Mouse (Mus musculus) lung, postnatal 0 days (tissue): ENCODE measurements around the gene Slc44a4.

Experiments used
- CTCF ChIP-seq: IDR thresholded peaks from 2 replicates; pipeline ENCODE4 v1.5.1; 2016; ENCODE audit warnings: antibody characterized with exemption, mild to moderate bottlenecking
- EP300 ChIP-seq: IDR thresholded peaks from 2 replicates; pipeline ENCODE4 v1.6.1; 2016; ENCODE audit warnings: antibody characterized with exemption, mild to moderate bottlenecking, control low read depth

- no peak for TF ChIP-seq CTCF
- TF ChIP-seq EP300 = no peak
Observed at GRCm38 (mm10) chr17:34931735-34932098, 17.5 kb downstream of the Slc44a4 start.
